Mouse (Mus musculus): ENCODE measurements around the gene Slco3a1.

GRCm38 (mm10) chr7:74382286-74382685 lies 172.3 kb downstream of the Slco3a1 start:
- TF ChIP-seq CTCF (IDR thresholded peaks at IDR 0.05; ENCODE audit: low read depth, low read length) = no peak
- TF ChIP-seq POLR2A (IDR thresholded peaks at IDR 0.05; ENCODE audit: extremely low read depth, insufficient read depth, low read length) = no peak

All from liver, adult 2 months (tissue).